Mouse (Mus musculus): Measurements from ENCODE around the gene Dspp. TPM values are rescaled to one million over a fixed set of nuclear protein-coding genes. Genes with fewer than 3 reads are reported as not detected.

Gene Dspp
- total RNA-seq, 2 experiments from 2014 or later: not detected

GRCm38 (mm10) chr5:104187281-104187680 is 16.8 kb downstream of the Dspp start:
- intact Hi-C loops (cut with DNase I): no loop called here
- DNase-seq (ENCODE audit: low spot score): no peak

- DNase-seq (ENCODE audit: low spot score): no peak
- intact Hi-C loops (cut with DNase I): no loop called here
These were observed 24.6 kb downstream of the Dspp start for GRCm38 (mm10) chr5:104195086-104195485.

DNA sequence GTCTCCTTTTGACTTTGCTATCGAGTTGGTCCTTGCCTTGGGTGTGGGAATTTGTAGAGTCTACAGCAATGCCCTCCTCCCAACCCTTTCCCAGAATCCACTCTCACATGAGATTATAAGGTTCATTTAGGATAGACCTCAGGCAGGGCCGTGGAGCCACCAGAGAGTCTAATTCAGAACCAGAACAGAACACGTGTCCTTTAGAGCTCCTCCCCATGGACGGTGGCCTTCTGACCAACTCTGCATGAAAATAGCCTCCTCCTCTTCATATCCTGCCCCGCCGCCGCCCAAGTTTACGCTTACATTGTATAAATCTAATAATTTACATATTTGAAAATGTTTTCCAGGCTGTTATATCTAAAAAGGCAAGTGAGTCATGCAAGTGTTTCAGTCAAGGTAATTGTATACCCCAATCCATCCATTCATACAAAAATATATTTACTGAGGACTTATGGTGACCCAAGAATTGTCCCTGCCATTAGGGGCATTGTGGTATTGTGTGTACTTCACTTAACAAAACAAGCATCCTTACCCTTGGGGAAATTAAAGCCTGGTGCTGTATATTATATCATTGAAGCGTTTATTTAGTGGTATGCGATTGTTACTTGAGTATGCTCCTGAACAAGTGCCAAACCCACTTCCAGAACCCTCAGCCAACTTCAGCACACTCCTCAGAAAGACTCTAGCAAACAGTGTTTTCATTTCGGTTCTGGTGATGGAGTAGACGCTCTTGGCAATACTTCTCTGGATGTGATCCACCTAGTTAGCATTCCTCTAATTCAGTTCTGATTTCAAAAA is 30.8 kb downstream of the Dspp start:
- intact Hi-C loops (cut with DNase I): no loop called here
- no peak for DNase-seq (ENCODE audit: low spot score)

DNA sequence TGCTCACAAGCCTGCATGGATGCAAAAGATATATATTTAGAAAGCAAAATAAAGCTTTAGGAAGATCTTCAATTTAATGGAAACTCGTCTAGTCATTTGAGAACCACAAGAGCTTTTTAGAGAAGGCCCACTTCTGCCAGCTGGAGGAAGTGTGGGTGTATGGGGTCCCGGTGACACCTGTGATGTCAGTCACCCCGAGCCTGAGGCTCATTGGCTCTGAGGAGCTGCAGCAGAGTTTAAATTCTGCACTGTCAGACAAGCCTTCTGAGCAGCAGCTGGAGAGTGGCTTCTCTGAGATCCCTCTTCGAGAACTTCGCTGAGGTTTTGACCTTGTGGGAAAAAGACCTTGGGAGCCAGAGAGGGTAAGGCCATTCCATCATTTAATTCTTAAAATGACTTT is 31.8 kb downstream of the Dspp start, which contains the start of gene Dmp1:
Gene Dmp1 (plus strand): TSS at position 263 of the 400 bp plus-strand sequence.
- intact Hi-C loops (cut with DNase I): no loop called here
- DNase-seq (ENCODE audit: low spot score): no peak

GRCm38 (mm10) chr5:104212531-104212930 is 42.0 kb downstream of the Dspp start:
- no peak for DNase-seq (ENCODE audit: low spot score)
- intact Hi-C loops (cut with DNase I): no loop called here

DNA sequence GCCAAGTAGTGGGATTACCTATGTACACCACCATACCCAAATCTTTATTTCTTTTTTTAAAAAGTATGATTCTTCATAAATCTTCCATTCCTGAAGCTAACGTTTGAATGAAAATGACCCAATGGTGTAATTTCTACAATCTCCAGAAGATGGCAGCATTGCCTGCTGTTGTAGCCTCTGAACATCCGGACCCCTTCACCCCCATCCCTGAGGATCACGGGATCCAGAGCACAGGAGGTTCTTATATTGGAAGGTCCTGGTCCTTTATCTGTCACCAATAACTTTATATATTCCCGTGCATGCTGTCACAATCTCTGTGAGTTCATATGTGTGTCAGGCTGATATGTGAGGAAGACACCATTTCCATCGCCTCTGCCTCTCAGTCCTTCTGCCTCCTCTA is 48.4 kb downstream of the Dspp start:
- no peak for DNase-seq (ENCODE audit: low spot score)
- intact Hi-C loops (cut with DNase I): loop anchor here (2.0 to 5.0 kb wide), 5 partner anchors 72 to 228 kb away; no protein-coding TSS in a partner anchor

DNA sequence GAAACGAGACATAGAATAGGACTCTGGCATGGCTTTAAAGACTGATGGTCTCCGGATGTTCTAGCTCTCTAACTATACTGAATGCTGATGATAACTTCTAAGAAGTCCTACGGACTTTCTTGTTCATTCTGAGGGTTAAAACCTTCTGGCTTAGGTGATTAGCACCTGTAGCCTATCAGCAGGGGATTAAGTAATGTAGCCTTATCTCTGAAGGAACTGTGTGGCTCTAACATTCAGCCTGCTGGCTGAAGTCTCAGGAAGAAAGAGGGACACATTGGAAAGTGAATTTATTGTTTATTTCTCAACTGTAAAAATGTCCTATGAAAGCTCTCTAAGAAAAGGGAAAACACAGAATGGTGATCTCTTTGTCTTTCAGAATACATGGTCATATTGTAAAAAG is 53.8 kb downstream of the Dspp start:
- no peak for DNase-seq (ENCODE audit: low spot score)
- intact Hi-C loops (cut with DNase I): no loop called here

GRCm38 (mm10) chr5:104224750-104225149 is 54.2 kb downstream of the Dspp start:
- no peak for DNase-seq (ENCODE audit: low spot score)
- intact Hi-C loops (cut with DNase I): no loop called here

GRCm38 (mm10) chr5:104228497-104228896 is 58.0 kb downstream of the Dspp start:
- intact Hi-C loops (cut with DNase I): no loop called here
- no peak for DNase-seq (ENCODE audit: low spot score)

Other genes starting within 250 kb of the Dspp start
- not detected for gene Hsd17b13, start 193.3 kb upstream of the Dspp start, total RNA-seq (2021)
- 10 to 100 TPM; 25.2 to 29.6 TPM for gene Hsd17b11, start 148.8 kb upstream of the Dspp start, total RNA-seq (2021)
- gene Nudt9, start 124.4 kb upstream of the Dspp start, total RNA-seq (2021): 10 to 100 TPM; 51.4 to 52.3 TPM
- not detected for gene Gm17660, start 93.1 kb upstream of the Dspp start, total RNA-seq (2021)
- gene Sparcl1, start 57.0 kb upstream of the Dspp start, total RNA-seq (2021): 100 to 1,000 TPM; 191 to 258 TPM
- gene Dmp1, start 31.9 kb downstream of the Dspp start, total RNA-seq (2021): not detected
- not detected for gene Ibsp, start 128.5 kb downstream of the Dspp start, total RNA-seq (2021)
- gene Mepe, start 154.6 kb downstream of the Dspp start, total RNA-seq (2021): not detected

Data from heart, postnatal 25 days (tissue).